Mouse (Mus musculus): ENCODE results near the gene Cnga4.
"Not testable (repeated sequence)": the region's sequence is repeated elsewhere in the genome, so short reads cannot be mapped to it uniquely, and the experiment has no call there.

Cnga4 gene

GRCm38 (mm10) chr7:105414385-105414784, 10.0 kb downstream of the Cnga4 start:
- in situ Hi-C loops (cut with MboI, MseI): loop anchor here (5.0 kb wide), 1 partner anchor 113 kb away; no protein-coding TSS in a partner anchor

GRCm38 (mm10) chr7:105416529-105416928, 12.2 kb downstream of the Cnga4 start:
- in situ Hi-C loops (cut with MboI, MseI): no loop called here

- in situ Hi-C loops (cut with MboI, MseI): no loop called here
Observed at GRCm38 (mm10) chr7:105418106-105418505, 13.7 kb downstream of the Cnga4 start.

- in situ Hi-C loops (cut with MboI, MseI): loop anchor here (10.0 kb wide), 1 partner anchor 1764 kb away; no protein-coding TSS in a partner anchor
Observed at GRCm38 (mm10) chr7:105420903-105421302, 16.5 kb downstream of the Cnga4 start.

GRCm38 (mm10) chr7:105424368-105424767, 20.0 kb downstream of the Cnga4 start:
- in situ Hi-C loops (cut with MboI, MseI): loop anchor here (10.0 kb wide), 1 partner anchor 1760 kb away; no protein-coding TSS in a partner anchor

- in situ Hi-C loops (cut with MboI, MseI): loop anchor here (10.0 kb wide), 1 partner anchor 1759 kb away; no protein-coding TSS in a partner anchor
Observed at GRCm38 (mm10) chr7:105425424-105426043, 21.2 kb downstream of the Cnga4 start, which contains the start of gene Cckbr. Gene Cckbr (plus strand): TSS chr7:105425731.

GRCm38 (mm10) chr7:105426051-105426450, 21.7 kb downstream of the Cnga4 start:
- in situ Hi-C loops (cut with MboI, MseI): loop anchor here (10.0 kb wide), 1 partner anchor 1759 kb away; no protein-coding TSS in a partner anchor

GRCm38 (mm10) chr7:105432058-105432457, 27.7 kb downstream of the Cnga4 start:
- in situ Hi-C loops (cut with MboI, MseI): no loop called here

- in situ Hi-C loops (cut with MboI, MseI): no loop called here
Observed at GRCm38 (mm10) chr7:105433859-105434258, 29.5 kb downstream of the Cnga4 start.

GRCm38 (mm10) chr7:105434798-105435197, 30.4 kb downstream of the Cnga4 start:
- in situ Hi-C loops (cut with MboI, MseI): loop anchor here (5.0 kb wide), 1 partner anchor 242 kb away; no protein-coding TSS in a partner anchor

- in situ Hi-C loops (cut with MboI, MseI): loop anchor here (5.0 kb wide), 1 partner anchor 246 kb away; no protein-coding TSS in a partner anchor
Observed at GRCm38 (mm10) chr7:105437979-105438772, 33.8 kb downstream of the Cnga4 start.

- in situ Hi-C loops (cut with MboI, MseI): no loop called here
Observed at GRCm38 (mm10) chr7:105441426-105441825, 37.1 kb downstream of the Cnga4 start.

GRCm38 (mm10) chr7:105445076-105445475, 40.7 kb downstream of the Cnga4 start:
- in situ Hi-C loops (cut with MboI, MseI): no loop called here

GRCm38 (mm10) chr7:105453345-105453744, 49.0 kb downstream of the Cnga4 start:
- in situ Hi-C loops (cut with MboI, MseI): not testable (repeated sequence)

Measured in T-helper 2 cell (primary cell).